Comparison of ENCODE assay signal across 9 mouse cellular contexts in genomic region chr2:173585387-173586117, GRCm38 (mm10). TPM values are rescaled to one million over a fixed set of nuclear protein-coding genes. Genes with fewer than 3 reads are reported as not detected.
DNase-seq lines count a peak whose midpoint lies in the region; ATAC-seq and TF ChIP-seq lines count a peak whose summit lies in the region.
"Had no signal": no experiment of that assay in that cellular context is flagged by ENCODE, and none has a peak within 500 bp of the region (broad histone marks: within the 10 kb centered on the region; RNA-seq: fewer than 3 reads in every experiment).

No protein-coding gene starts in this region.

- peak; percentile 13 for TF ChIP-seq CTCF in ES-Bruce4 (IDR thresholded peaks at IDR 0.05; ENCODE audit: low read depth, low read length)

- peak; percentile 73 for ATAC-seq in kidney, embryonic 15.5 days (replicated peaks; ENCODE audit: low FRiP score)
- ATAC-seq in liver, embryonic 16.5 days (ENCODE audit: low read depth), result no peak
- no peak for ATAC-seq in activated CD4-positive, CD25-positive, alpha-beta regulatory T cell, adult 4 months

- no peak for DNase-seq in kidney, postnatal 25 days
- DNase-seq in embryo, embryonic 10 days (ENCODE audit: low spot score), result peak; percentile 89
- DNase-seq in heart, postnatal 14 days, result peak; percentile 20 to 29
- peak; percentile 34 for DNase-seq in right cerebral cortex, postnatal 25 days

- intact Hi-C loops in heart, postnatal 14 days (cut with DNase I), result loop anchor here (5.0 to 10.0 kb wide), 5 partner anchors 199 to 1089 kb away; partner anchors contain the start of genes Gnas and Stx16

- TF ChIP-seq EP300 in ES-Bruce4 (IDR thresholded peaks at IDR 0.05; ENCODE audit: insufficient read depth, low read depth, low read length), result no peak

- under 1% methylated on average over 54 of the region's 54 CpGs for WGBS in kidney, embryonic 15.5 days
- 1% methylated on average over 54 of the region's 54 CpGs for WGBS in liver, embryonic 16.5 days (ENCODE audit: insufficient replicate concordance)

- TF ChIP-seq POLR2A in ES-Bruce4 (IDR thresholded peaks at IDR 0.05; ENCODE audit: insufficient read depth, low read length), result no peak

- peak overlapping the region; percentile 47 for H3K4me3 ChIP-seq in kidney, embryonic 15.5 days (replicated peaks)
- H3K4me3 ChIP-seq in ES-Bruce4 (ENCODE audit: low read depth, low read length), result peak overlapping the region; percentile 52
- peak overlapping the region; percentile 48 for H3K4me3 ChIP-seq in liver, embryonic 16.5 days (ENCODE audit: low read depth, low read length)

- H3K27me3 ChIP-seq in kidney, embryonic 15.5 days, result peaks cover 42% of the 10 kb centered on the region
- peaks cover 7% of the 10 kb centered on the region for H3K27me3 ChIP-seq in ES-Bruce4 (ENCODE audit: control insufficient read depth, insufficient read depth, low read length, poor library complexity, severe bottlenecking)
- peaks cover 41% of the 10 kb centered on the region for H3K27me3 ChIP-seq in liver, embryonic 16.5 days (ENCODE audit: control insufficient read depth, insufficient read depth, low read depth, low read length)

- peaks cover 20% of the 10 kb centered on the region; the same call in 1 of the 2 replicates for H3K36me3 ChIP-seq in kidney, embryonic 15.5 days
- no peaks in the 10 kb centered on the region for H3K36me3 ChIP-seq in ES-Bruce4 (ENCODE audit: control insufficient read depth, insufficient read depth, low read length, poor library complexity, severe bottlenecking)
- H3K36me3 ChIP-seq in liver, embryonic 16.5 days (ENCODE audit: control insufficient read depth, insufficient read depth), result no peaks in the 10 kb centered on the region

- no peak overlapping the region for H3K27ac ChIP-seq in kidney, embryonic 15.5 days
- no peak overlapping the region for H3K27ac ChIP-seq in ES-Bruce4 (ENCODE audit: insufficient read depth, low read length)
- H3K27ac ChIP-seq in liver, embryonic 16.5 days (ENCODE audit: low read length), result no peak overlapping the region

- peaks cover 20% of the 10 kb centered on the region for H3K4me1 ChIP-seq in kidney, embryonic 15.5 days
- H3K4me1 ChIP-seq in ES-Bruce4 (ENCODE audit: control insufficient read depth, insufficient read depth, low read length), result no peaks in the 10 kb centered on the region
- H3K4me1 ChIP-seq in liver, embryonic 16.5 days (ENCODE audit: control insufficient read depth, low read depth, low read length), result peaks cover 33% of the 10 kb centered on the region

- H3K9ac ChIP-seq in kidney, embryonic 15.5 days, result peak overlapping the region; percentile 35
- peak overlapping the region; percentile 15 for H3K9ac ChIP-seq in ES-Bruce4 (ENCODE audit: low read depth, poor library complexity, severe bottlenecking)
- H3K9ac ChIP-seq in liver, embryonic 16.5 days (ENCODE audit: low read depth, low read length), result peak overlapping the region; percentile 16; the same call in 1 of the 2 replicates

- H3K9me3 ChIP-seq in kidney, embryonic 15.5 days (replicated peaks), result no peaks in the 10 kb centered on the region
- no peaks in the 10 kb centered on the region for H3K9me3 ChIP-seq in ES-Bruce4 (replicated peaks; ENCODE audit: control insufficient read depth, insufficient read depth, low read length, poor library complexity, severe bottlenecking)
- H3K9me3 ChIP-seq in liver, embryonic 16.5 days (replicated peaks; ENCODE audit: control insufficient read depth, low read length), result no peaks in the 10 kb centered on the region

- peak overlapping the region; percentile 83 for H3K4me2 ChIP-seq in kidney, embryonic 15.5 days
- H3K4me2 ChIP-seq in liver, embryonic 16.5 days (ENCODE audit: low read depth, low read length), result peak overlapping the region; percentile 62

RNA-seq across cellular contexts. Expression of gene Ankrd60, which starts 7.4 kb away (rescaled TPM):
- not detected in 2 replicates for polyA plus RNA-seq in kidney, embryonic 15.5 days (2015; fragmentation: Nextera tagmentation; extraction: Ambion mirVana)
- not detected in 2 replicates for polyA plus RNA-seq in ES-Bruce4 (2011; ENCODE audit: insufficient read depth, insufficient read length, low read depth, missing spikeins)
- total RNA-seq in heart, postnatal 14 days (2021), result not detected
- polyA plus RNA-seq in liver, embryonic 16.5 days (2015; fragmentation: Nextera tagmentation; extraction: Ambion mirVana), result not detected in 2 replicates
- polyA plus RNA-seq in activated CD4-positive, CD25-positive, alpha-beta regulatory T cell, adult 4 months (2017; shearing (Covaris generic)), result not detected
- total RNA-seq: left cerebral cortex, postnatal 14 days had no signal

Comparison
In these comparisons a context has a peak if more than half of its experiments do, and no peak if none do; other contexts are left out.
1. DNase-seq: peak in embryo, embryonic 10 days (single experiment), heart, postnatal 14 days (2 of 2) and right cerebral cortex, postnatal 25 days (single experiment); none in kidney, postnatal 25 days (0 of 2).
2. Peak in every context shown above with its lines, with median percentiles within 50 percentile points of each other: H3K4me3 ChIP-seq and H3K9ac ChIP-seq.